Mouse (Mus musculus) lung, postnatal 14 days (tissue): ENCODE data around the gene Arl11.

Experiments used
- DNase-seq: peaks from one replicate; pipeline ENCODE4 v3.0.0; 2021

Gene Arl11

DNA sequence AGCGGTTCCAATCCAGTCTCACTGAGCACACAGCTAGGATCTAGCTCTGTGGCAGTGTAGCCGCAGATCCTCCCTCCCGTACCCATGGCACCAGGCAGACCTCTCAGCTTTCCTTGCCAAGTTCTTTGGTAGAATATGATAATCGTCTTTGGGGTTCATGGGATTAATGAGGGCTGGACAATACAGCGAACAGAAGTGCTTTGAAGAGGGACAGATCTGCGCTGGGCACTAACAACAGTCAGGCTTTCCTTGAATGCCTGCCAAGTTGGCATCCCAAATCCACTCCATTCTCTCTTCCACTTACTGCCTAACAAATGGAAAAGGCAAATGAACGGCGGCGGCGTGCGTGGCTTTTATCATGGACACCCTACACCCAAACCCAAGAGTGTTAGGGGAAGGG is 21.0 kb downstream of the Arl11 start:
- no peak for DNase-seq

DNA sequence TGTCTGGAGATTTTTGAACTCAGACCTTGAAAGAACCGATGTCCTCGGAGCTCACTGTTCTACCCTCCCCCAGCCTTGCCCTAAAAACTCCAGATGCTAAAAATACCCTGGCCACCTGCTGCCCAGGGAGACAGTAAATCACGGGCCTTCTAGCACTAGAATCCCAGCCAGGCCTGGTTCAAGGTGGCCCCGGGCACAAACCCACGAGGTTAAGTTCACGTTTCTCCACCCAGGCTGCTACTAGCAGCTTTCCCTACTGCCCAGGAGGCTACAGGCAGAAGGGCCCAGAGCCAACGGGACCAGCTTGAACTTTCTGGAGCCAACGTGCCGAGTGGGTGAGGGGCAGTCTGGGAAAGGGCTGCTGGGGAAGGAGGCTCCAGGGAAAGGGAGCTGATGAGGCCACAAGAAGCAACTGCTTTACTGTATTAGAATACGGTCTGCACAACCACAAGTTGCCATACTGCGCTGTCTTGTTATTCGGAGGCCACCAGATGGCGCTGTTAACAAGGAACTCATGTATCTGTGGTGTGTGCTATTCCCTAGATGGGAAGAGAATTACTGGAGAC is 21.5 kb downstream of the Arl11 start:
- peak; percentile 87 for DNase-seq

DNA sequence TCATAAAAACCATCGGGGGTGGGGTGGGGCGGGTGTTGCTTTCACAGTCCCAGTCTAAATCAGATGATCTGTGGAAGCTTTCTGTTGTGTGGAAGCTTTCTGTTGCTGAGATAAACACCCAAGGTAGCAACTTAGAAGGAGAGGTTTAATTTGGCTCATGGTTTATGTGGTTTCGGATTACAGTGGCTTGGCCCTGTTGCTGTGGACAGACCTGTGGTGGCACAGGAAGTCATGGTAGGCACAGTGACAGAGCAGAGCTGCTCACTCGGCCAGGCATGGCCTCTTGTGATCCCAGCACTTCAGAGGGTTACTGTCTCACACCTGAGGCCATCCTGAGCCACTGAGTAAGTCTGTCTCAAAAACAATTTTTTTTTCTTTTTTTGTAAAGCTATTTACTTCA is 29.8 kb downstream of the Arl11 start:
- no peak for DNase-seq

DNA sequence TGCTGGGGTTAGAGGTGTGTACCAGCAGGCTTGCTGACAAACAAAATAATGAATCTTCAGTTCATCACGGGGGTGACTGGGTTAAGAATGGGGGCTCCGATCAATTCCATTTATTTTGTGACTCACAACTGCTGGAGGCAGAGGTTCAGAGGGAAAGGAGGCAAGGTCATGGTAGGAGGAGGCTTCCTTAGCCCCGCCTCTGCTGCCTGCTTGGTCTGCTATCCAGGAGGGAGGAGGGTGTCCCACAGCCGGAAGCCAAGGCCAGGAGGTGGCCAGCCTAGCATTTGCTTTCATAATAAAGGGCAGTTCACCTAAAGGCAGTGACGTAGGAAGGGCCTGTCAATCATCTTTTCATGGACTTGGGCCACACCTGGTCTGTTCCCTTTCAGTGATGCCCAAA is 35.0 kb downstream of the Arl11 start:
- no peak for DNase-seq

DNA sequence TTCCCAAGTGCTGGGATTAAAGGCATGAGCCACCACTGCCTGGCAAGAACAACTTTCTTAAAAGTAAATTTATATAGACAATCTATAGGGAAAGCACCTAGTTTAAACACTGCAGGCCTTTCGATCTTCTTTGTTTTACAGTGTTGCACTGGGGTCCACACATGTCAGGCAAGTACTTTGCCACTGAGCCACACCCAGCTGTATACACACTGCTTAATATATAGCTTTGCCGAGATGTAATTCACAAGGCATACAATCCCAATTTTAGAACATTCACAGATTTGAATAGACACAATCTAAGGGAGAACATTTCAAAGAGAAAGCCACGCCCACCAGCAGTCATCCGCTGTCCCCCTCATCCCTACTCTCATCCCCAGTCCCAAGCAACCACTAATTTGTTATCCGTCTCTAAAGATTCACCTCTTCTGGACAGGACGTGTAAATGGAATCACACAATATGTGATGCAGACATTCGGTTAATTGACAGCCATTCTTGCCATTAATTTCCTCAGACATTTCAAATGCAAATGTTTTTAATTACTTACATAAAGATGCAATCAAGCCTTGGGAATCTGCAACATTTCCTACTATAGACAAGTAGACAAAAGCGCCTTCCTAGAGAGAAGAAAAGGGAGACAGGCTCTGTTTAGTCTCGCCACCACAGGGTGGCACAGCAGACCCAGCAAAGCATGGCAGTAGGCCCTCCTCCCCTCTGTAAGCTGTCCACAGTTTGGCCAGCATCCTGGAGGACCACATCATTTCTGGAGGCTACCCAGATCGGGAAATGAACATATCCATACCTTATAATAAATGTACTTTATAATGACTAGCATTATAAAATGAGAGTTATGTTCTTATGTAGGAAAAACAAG is 37.5 kb downstream of the Arl11 start:
- DNase-seq: peak; percentile 9

DNA sequence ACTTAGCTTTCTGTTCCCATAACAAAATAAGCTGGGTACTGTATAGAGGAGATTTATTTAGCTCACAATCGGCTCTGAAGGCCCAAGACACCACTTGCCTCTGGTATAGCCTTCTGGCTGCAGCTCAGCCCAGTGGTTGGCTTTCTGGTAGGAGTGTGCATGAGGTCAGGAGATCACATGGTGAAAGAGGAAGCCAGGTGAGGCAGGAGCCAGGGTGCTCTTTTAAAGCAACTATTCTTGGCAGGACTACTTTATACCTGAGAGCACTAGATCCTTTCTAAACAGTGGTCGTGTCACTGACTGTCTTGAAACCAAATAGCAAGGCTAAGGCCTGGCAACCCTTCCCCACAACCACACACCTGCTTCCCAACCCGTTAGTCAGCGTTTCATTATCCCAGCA is 40.3 kb downstream of the Arl11 start:
- DNase-seq: no peak

DNA sequence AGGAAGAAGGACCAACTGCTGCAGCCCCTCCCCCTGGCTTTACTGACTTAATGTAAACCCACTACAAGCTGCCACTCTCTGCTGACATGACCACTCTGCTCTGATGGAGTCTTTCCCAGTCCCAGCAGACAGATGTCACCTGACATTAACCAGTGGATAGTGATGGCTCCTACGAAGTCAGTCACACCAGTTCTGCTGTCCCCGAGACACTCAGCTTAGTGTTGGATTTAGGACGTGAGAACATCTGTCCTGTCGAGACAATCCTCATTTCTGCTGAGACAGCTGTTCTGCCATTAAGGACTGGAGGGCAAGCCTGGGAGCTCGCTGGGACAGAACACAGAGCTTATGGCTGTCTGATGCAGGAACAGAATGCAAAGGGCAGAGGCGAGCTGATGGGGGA is 41.3 kb downstream of the Arl11 start:
- DNase-seq: no peak

DNA sequence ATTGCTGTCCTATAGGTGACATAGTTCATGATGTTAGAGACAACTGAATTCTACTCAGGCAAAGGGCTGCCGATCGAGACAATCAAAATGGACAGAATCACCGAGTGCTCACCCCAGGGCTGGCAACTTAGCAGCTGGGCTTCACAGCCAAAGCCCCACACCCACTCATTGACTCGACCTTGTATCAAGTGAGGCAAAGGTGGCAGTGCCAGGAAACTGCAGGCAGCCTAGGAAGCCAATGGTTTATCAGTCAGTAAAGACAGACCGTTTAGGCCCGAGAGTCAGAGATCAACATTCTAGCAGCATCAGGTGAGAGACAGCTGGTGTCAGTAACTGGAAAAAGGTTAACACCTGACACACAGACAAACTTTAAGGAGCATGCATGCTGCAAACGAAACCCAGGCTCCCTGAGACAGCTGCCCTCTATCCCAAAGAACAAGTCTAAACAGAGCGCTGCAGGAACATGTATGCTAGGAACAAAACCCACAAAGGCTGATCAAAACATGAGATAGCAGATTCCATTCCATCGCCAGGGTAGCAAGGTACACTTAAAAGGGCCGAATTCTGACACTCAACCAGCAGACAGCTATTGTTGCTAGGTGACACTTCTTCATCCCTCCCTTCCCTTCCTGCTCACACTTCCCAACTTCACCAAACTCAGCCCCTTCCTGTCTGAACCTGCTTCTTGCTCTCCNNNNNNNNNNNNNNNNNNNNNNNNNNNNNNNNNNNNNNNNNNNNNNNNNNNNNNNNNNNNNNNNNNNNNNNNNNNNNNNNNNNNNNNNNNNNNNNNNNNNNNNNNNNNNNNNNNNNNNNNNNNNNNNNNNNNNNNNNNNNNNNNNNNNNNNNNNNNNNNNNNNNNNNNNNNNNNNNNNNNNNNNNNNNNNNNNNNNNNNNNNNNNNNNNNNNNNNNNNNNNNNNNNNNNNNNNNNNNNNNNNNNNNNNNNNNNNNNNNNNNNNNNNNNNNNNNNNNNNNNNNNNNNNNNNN is 45.0 kb downstream of the Arl11 start:
- no peak for DNase-seq

DNA sequence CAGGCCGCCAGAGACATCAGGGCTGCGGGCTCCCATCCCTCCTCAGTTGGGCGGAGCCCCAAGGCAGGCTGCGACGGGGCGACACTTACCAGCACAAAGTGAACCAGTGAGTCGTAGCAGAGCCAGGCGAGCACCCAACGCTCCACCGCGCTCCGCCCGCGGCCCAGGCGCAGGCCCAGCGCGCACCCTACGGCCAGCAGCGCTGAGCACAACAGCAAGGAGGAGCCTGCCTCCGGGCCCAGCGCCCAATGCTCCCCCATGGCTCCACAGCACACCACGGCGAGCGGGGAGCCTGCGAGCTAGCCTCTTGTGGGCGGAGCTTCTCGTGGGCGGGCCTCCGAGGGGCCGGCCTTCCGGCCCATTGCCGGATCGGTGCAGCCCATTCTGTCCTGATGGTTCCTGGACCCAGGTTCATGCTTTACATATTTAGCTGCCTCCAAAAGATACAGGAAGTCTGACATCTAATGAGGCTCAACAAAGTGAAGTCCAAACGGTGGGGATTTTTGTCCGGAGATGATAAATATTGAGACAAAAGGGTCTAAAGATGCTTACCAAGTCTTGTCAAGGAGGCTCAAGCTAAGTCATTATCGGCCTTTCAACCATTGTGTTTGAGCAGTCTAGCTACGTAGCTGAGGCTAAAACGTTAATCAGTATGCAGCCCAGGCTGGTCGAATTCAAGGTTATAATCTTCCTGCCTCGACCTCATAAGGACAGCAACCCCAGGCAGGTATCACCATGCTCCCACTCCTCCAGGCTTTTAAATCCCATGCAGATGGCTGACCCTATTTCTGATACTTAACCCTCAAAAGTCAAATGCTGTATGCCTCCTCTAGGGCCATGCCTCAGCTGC is 50.8 kb downstream of the Arl11 start, which contains the start of gene Ebpl:
Ebpl (minus strand) TSS at position 309 of the 850 bp plus-strand sequence.
- DNase-seq: peak; percentile 89

DNA sequence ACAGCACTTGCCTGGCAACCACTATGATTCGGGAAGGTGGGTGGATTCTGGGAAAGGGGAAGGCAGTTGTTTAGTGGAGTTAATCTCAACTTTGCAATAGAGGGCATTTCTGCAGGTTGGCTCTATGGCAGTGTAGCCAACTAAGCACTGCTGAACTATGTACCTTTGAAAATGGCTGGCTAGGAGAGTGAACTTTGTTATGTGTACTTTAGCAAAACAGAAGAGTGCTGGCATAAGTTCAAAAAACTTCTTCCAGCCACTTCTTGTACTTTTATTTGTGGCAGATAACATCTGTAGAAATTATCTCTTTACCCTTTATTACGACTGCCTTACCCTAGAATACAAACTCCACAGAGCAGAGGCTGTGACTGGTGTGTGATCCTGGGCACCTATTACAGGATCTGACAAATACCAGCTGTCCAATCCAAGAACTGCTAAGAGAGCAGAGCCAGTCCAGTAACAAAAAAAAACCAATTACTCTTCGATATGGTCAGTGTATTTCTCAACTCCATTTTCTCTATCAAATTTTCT is 51.5 kb downstream of the Arl11 start:
- DNase-seq: no peak
